Mouse (Mus musculus): ENCODE data around the gene Cct2. TPM values are rescaled to one million over a fixed set of nuclear protein-coding genes. Genes with fewer than 3 reads are reported as not detected.

The Cct2 gene
- 255 and 277 TPM in 2 replicates for polyA plus RNA-seq (2014; fragmentation: Nextera tagmentation; extraction: Ambion mirVana)

GRCm38 (mm10) chr10:117063254-117064021 lies at the start of gene Cct2:
Cct2 (minus strand) TSS chr10:117063814.
- Histone ChIP-seq H3K9ac (replicated peaks; ENCODE audit: low read length) (peak within 1 kb of the TSS; percentile 70), H3K4me1 (ENCODE audit: control insufficient read depth, insufficient read depth, low read length) (0 out of 2 replicates have a peak, but pooled peaks cover 4% of the 10 kb centered on the region), H3K36me3 (ENCODE audit: control insufficient read depth, insufficient read depth, low read length) (peaks cover 37% of the 10 kb centered on the region), H3K4me2 (ENCODE audit: low read length) (peak within 1 kb of the TSS; percentile 93), H3K27me3 (ENCODE audit: control insufficient read depth, insufficient read depth, low read length) (no peaks in the 10 kb centered on the region), H3K9me3 (ENCODE audit: control insufficient read depth, low read length) (no peaks in the 10 kb centered on the region), H3K27ac (replicated peaks; ENCODE audit: low read depth, low read length) (peak within 1 kb of the TSS; percentile 84), H3K4me3 (replicated peaks; ENCODE audit: low read depth, low read length) (peak within 1 kb of the TSS; percentile 99)
- ATAC-seq (ENCODE audit: low FRiP score, low TSS enrichment) (peak; percentile 95), DNase-seq (peak; percentile 100)
- WGBS: under 1% methylated on average over 68 of the region's 68 CpGs

GRCm38 (mm10) chr10:117112545-117112944 lies 48.9 kb upstream of the Cct2 start:
- 72% methylated on average over 2 of the region's 2 CpGs for WGBS
- Histone ChIP-seq H3K9ac (replicated peaks; ENCODE audit: low read length) (no peak overlapping the region), H3K27ac (replicated peaks; ENCODE audit: low read depth, low read length) (no peak overlapping the region), H3K9me3 (ENCODE audit: control insufficient read depth, low read length) (no peaks in the 10 kb centered on the region), H3K36me3 (ENCODE audit: control insufficient read depth, insufficient read depth, low read length) (no peaks in the 10 kb centered on the region), H3K4me1 (ENCODE audit: control insufficient read depth, insufficient read depth, low read length) (no peaks in the 10 kb centered on the region), H3K4me2 (ENCODE audit: low read length) (no peak overlapping the region), H3K27me3 (ENCODE audit: control insufficient read depth, insufficient read depth, low read length) (no peaks in the 10 kb centered on the region), H3K4me3 (replicated peaks; ENCODE audit: low read depth, low read length) (no peak overlapping the region)
- DNase-seq (no peak), ATAC-seq (ENCODE audit: low FRiP score, low TSS enrichment) (no peak)

- H3K9ac ChIP-seq (replicated peaks; ENCODE audit: low read length): no peak overlapping the region
- H3K27me3 ChIP-seq (ENCODE audit: control insufficient read depth, insufficient read depth, low read length): no peaks in the 10 kb centered on the region
- H3K4me3 ChIP-seq (replicated peaks; ENCODE audit: low read depth, low read length): no peak overlapping the region
- 60% methylated on average over 7 of the region's 7 CpGs for WGBS
- H3K36me3 ChIP-seq (ENCODE audit: control insufficient read depth, insufficient read depth, low read length): no peaks in the 10 kb centered on the region
- no peak for ATAC-seq (ENCODE audit: low FRiP score, low TSS enrichment)
- peaks cover 2% of the 10 kb centered on the region; the same call in 1 of the 2 replicates for H3K4me1 ChIP-seq (ENCODE audit: control insufficient read depth, insufficient read depth, low read length)
- H3K27ac ChIP-seq (replicated peaks; ENCODE audit: low read depth, low read length): no peak overlapping the region
- H3K9me3 ChIP-seq (ENCODE audit: control insufficient read depth, low read length): no peaks in the 10 kb centered on the region
- no peak for DNase-seq
- no peak overlapping the region for H3K4me2 ChIP-seq (ENCODE audit: low read length)
Observed at GRCm38 (mm10) chr10:117111455-117111854, 47.8 kb upstream of the Cct2 start.

GRCm38 (mm10) chr10:117110271-117110670 lies 46.7 kb upstream of the Cct2 start:
- no peak for ATAC-seq (ENCODE audit: low FRiP score, low TSS enrichment)
- no peaks in the 10 kb centered on the region for H3K27me3 ChIP-seq (ENCODE audit: control insufficient read depth, insufficient read depth, low read length)
- no peaks in the 10 kb centered on the region for H3K36me3 ChIP-seq (ENCODE audit: control insufficient read depth, insufficient read depth, low read length)
- no peaks in the 10 kb centered on the region for H3K9me3 ChIP-seq (ENCODE audit: control insufficient read depth, low read length)
- no peak overlapping the region for H3K9ac ChIP-seq (replicated peaks; ENCODE audit: low read length)
- no peak for DNase-seq
- no peak overlapping the region for H3K27ac ChIP-seq (replicated peaks; ENCODE audit: low read depth, low read length)
- H3K4me3 ChIP-seq (replicated peaks; ENCODE audit: low read depth, low read length): no peak overlapping the region
- H3K4me2 ChIP-seq (ENCODE audit: low read length): no peak overlapping the region
- WGBS: 93% methylated on average over 3 of the region's 3 CpGs
- peaks cover 6% of the 10 kb centered on the region for H3K4me1 ChIP-seq (ENCODE audit: control insufficient read depth, insufficient read depth, low read length)

GRCm38 (mm10) chr10:117106686-117107085 lies 43.1 kb upstream of the Cct2 start:
- Histone ChIP-seq H3K9me3 (ENCODE audit: control insufficient read depth, low read length) (no peaks in the 10 kb centered on the region), H3K4me3 (replicated peaks; ENCODE audit: low read depth, low read length) (no peak overlapping the region), H3K36me3 (ENCODE audit: control insufficient read depth, insufficient read depth, low read length) (no peaks in the 10 kb centered on the region), H3K27me3 (ENCODE audit: control insufficient read depth, insufficient read depth, low read length) (no peaks in the 10 kb centered on the region), H3K4me2 (ENCODE audit: low read length) (no peak overlapping the region), H3K27ac (replicated peaks; ENCODE audit: low read depth, low read length) (no peak overlapping the region), H3K9ac (replicated peaks; ENCODE audit: low read length) (no peak overlapping the region), H3K4me1 (ENCODE audit: control insufficient read depth, insufficient read depth, low read length) (peaks cover 10% of the 10 kb centered on the region)
- ATAC-seq (ENCODE audit: low FRiP score, low TSS enrichment) (no peak), DNase-seq (no peak)
- 15% methylated on average over 3 of the region's 3 CpGs for WGBS

GRCm38 (mm10) chr10:117106244-117106643 lies 42.6 kb upstream of the Cct2 start:
- no peaks in the 10 kb centered on the region for H3K36me3 ChIP-seq (ENCODE audit: control insufficient read depth, insufficient read depth, low read length)
- no peaks in the 10 kb centered on the region for H3K27me3 ChIP-seq (ENCODE audit: control insufficient read depth, insufficient read depth, low read length)
- ATAC-seq (ENCODE audit: low FRiP score, low TSS enrichment): no peak
- no peak overlapping the region for H3K4me3 ChIP-seq (replicated peaks; ENCODE audit: low read depth, low read length)
- no peak overlapping the region for H3K4me2 ChIP-seq (ENCODE audit: low read length)
- no peak overlapping the region for H3K9ac ChIP-seq (replicated peaks; ENCODE audit: low read length)
- DNase-seq: peak; percentile 15
- 4% methylated on average over 4 of the region's 4 CpGs for WGBS
- H3K27ac ChIP-seq (replicated peaks; ENCODE audit: low read depth, low read length): no peak overlapping the region
- no peaks in the 10 kb centered on the region for H3K9me3 ChIP-seq (ENCODE audit: control insufficient read depth, low read length)
- H3K4me1 ChIP-seq (ENCODE audit: control insufficient read depth, insufficient read depth, low read length): peaks cover 10% of the 10 kb centered on the region

- ATAC-seq (ENCODE audit: low FRiP score, low TSS enrichment): no peak
- WGBS: 47% methylated on average over 4 of the region's 4 CpGs
- H3K36me3 ChIP-seq (ENCODE audit: control insufficient read depth, insufficient read depth, low read length): no peaks in the 10 kb centered on the region
- no peak overlapping the region for H3K4me3 ChIP-seq (replicated peaks; ENCODE audit: low read depth, low read length)
- no peak overlapping the region for H3K4me2 ChIP-seq (ENCODE audit: low read length)
- H3K9me3 ChIP-seq (ENCODE audit: control insufficient read depth, low read length): no peaks in the 10 kb centered on the region
- H3K9ac ChIP-seq (replicated peaks; ENCODE audit: low read length): no peak overlapping the region
- H3K27ac ChIP-seq (replicated peaks; ENCODE audit: low read depth, low read length): no peak overlapping the region
- H3K27me3 ChIP-seq (ENCODE audit: control insufficient read depth, insufficient read depth, low read length): no peaks in the 10 kb centered on the region
- peaks cover 10% of the 10 kb centered on the region for H3K4me1 ChIP-seq (ENCODE audit: control insufficient read depth, insufficient read depth, low read length)
- peak; percentile 9 for DNase-seq
Observed at GRCm38 (mm10) chr10:117105015-117105414, 41.4 kb upstream of the Cct2 start.

GRCm38 (mm10) chr10:117103854-117104598 lies 40.4 kb upstream of the Cct2 start:
- no peak overlapping the region for H3K27ac ChIP-seq (replicated peaks; ENCODE audit: low read depth, low read length)

More at GRCm38 (mm10) chr10:117103854-117104598, 40.4 kb upstream of the Cct2 start:
- peaks cover 10% of the 10 kb centered on the region for H3K4me1 ChIP-seq (ENCODE audit: control insufficient read depth, insufficient read depth, low read length)
- H3K9me3 ChIP-seq (ENCODE audit: control insufficient read depth, low read length): no peaks in the 10 kb centered on the region
- H3K27me3 ChIP-seq (ENCODE audit: control insufficient read depth, insufficient read depth, low read length): no peaks in the 10 kb centered on the region
- no peak overlapping the region for H3K9ac ChIP-seq (replicated peaks; ENCODE audit: low read length)
- ATAC-seq (ENCODE audit: low FRiP score, low TSS enrichment): no peak
- no peak overlapping the region for H3K4me2 ChIP-seq (ENCODE audit: low read length)
- DNase-seq: no peak
- no peak overlapping the region for H3K4me3 ChIP-seq (replicated peaks; ENCODE audit: low read depth, low read length)
- no peaks in the 10 kb centered on the region for H3K36me3 ChIP-seq (ENCODE audit: control insufficient read depth, insufficient read depth, low read length)
